Mouse (Mus musculus): Measurements from ENCODE around the gene Mgst3.

DNA sequence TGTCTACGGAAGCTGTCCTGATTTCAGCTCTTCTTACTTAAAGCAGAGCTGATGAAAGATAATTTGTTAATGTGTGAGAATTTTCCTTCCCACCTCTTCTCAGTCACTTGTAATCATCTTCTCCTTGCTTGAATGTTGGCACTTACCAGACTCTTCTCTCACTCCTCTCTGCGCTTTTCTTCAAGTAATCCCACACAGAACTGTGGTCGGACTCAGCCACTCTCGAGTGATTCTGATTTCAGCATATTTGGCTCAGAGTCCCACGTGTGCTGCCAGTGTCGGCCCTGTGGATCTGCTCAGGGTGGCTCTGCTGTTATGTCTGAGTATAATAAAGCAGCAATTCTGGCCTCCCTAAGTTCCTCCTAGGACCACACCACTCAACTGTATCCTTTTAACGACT is 43.5 kb upstream of the Mgst3 start:
- TF ChIP-seq POLR2A (IDR thresholded peaks at IDR 0.05; ENCODE audit: borderline replicate concordance, insufficient read depth, low read length) (no peak), CTCF (IDR thresholded peaks at IDR 0.05; ENCODE audit: borderline replicate concordance, insufficient read depth, low read depth, low read length) (no peak)

Measured in cerebellum, adult 2 months (tissue).